Mouse (Mus musculus): Measurements from ENCODE around the gene Dscam.

DNA sequence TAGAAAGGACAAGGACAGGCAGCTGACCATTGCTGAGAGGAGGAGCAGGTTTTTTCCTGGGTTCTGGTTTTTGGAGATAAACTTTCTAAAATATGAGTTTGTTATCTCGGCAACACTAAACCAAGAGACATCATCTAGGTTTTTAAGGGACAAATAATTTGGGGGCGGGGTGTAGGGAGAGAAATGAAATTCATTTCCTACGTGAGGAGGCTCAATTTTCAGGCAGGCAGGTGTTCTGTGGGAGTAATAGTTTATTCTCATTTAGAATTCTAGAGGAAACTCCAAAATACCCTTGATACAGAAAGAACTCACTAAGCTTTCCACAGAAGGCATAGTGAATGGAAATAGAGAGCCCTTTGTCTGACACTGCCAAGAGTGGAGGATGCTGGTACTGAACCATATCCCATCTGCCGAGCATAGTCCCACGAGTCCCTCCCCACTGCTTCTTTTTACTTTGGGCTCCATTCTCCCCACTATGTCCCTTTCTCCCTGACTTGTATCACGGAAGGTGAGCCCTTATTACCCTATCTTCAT, 415.5 kb downstream of the Dscam start:
- TF ChIP-seq CEBPB (IDR thresholded peaks at IDR 0.05; ENCODE audit: insufficient read depth, poor library complexity, severe bottlenecking) (no peak), POLR2A (IDR thresholded peaks at IDR 0.05; ENCODE audit: insufficient read length, low read depth) (no peak), USF1 (IDR thresholded peaks at IDR 0.05; ENCODE audit: low read depth) (no peak), MYOG (IDR thresholded peaks at IDR 0.05; ENCODE audit: control insufficient read depth in 1 of 3, insufficient read depth in 1 of 3, insufficient read length in 2 of 3, low read depth in 2 of 3) (no peak)

Measured in myocyte (in vitro differentiated cells).